Mouse (Mus musculus) adrenal gland, postnatal 0 days (tissue): Measurements from ENCODE around the gene Msmp. TPM values are rescaled to one million over a fixed set of nuclear protein-coding genes. Genes with fewer than 3 reads are reported as not detected.

Experiments
- microRNA-seq: library from miRNA; unstranded; fragments of <30 nt; microRNA quantifications from one replicate; pipeline ENCODE4, GENCODE M21; 2016; ENCODE audit warnings: borderline replicate concordance; ENCODE audit not compliant: insufficient number of aligned reads
- polyA plus RNA-seq: library from polyadenylated mRNA; unstranded; fragments of >200 nt; fragmentation: Nextera tagmentation; extraction: Ambion mirVana; gene quantifications from 2 replicates; pipeline ENCODE4 v1.2.1, GENCODE M21; 2015

Gene Msmp
- polyA plus RNA-seq: 1.9 and 2.8 TPM in 2 replicates

DNA sequence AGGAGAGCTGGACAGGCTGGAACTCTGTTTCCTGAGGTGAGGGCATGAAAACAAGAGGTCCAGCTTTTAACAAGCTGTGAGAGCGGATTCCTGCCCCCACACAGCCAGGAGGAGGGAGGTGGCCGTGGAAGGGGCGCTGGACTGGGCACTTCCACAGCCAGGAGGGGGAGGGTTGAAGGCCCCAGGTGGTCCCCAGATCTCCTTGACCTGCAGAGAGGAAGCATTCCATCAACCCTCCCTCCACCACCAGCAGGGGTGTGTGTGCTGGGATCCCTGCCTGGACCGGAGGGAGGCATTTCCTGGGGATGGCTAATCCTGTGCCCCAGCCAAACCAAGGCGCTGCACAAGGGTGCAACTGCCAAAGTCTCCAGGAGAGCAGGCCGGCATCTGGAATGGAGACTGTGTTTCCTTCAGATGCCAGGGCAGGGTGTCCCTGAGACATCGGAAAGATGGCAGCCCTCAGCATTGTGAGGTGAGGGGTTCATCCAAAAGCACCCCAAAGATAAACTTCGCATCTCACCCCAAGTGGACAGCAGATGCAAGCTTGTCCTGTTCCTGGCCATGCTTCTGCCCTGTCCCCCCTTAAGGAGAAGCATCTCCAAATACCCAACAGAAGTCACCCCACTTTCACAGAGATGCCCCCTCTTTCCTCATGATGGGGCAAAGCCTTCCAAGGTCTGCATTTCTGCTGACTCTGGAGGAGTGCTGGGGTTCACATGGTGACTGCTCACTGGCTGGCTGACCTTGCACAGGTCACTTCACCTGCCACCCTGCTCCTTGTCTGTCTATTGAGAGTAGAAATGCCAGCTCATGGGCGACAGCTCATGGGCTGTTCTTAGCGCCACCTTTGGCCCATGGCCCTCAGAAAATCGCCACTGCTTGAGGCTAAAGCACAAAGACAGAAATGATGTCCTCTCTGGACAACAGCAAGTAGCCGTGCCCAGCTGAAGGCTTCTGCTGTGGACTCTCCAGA is at the start of gene Msmp:
TSS of gene Msmp (minus strand) at position 51 of the 973 bp plus-strand sequence.

DNA sequence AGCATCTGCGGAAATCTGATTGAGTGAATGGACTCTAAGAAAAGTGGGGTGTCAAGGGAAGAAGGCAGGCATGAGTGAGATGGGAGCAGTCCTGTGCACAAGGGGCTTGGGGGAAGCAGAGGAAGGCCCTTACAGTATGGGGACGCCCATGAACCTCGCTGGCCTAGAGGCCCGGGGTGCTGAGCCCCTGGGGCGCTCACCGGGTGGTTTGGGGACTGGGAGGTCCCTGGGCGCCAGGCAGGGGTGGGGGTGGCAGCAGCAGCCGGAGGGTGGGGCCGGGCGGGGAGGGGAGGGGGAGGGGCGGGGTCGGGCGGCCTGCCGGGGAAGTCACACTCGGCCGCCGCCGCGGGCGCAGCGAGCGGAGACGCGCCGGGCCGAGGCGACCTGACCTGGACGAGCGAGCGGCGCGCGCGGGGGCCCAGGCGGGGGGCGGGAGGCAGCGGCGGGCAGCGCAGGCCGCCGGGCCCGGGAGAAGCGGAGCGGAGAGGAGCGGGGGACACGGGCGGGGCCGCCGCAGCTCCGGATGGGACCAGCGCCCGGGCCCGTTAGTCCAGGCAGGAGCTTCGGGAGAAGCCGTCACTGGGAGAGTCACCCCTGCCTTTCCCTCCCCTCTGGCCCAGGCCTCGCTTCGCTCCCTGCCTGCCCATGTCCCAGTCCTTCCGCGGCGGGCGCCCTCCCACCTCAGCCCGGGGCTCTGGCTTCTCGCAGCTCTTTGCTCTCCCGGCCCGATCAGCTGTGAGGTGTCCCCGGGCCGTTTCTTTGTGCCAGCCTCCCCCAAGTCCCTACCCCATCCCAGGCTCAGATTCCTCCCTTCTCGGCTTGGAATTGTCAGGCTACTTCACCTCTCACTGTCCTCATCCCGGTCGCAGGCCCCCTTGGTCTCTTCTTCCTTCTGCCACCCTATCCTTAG is 47.0 kb upstream of the Msmp start, which contains the start of gene Npr2:
TSS of gene Npr2 (plus strand) at position 890 of the 910 bp plus-strand sequence.

GRCm38 (mm10) chr4:43578376-43579204 is 5.7 kb downstream of the Msmp start, which contains the start of the genes Rgp1 and Gba2:
TSS of gene Rgp1 (plus strand) at chr4:43578715.
TSS of gene Gba2 (minus strand) at chr4:43578873.

DNA sequence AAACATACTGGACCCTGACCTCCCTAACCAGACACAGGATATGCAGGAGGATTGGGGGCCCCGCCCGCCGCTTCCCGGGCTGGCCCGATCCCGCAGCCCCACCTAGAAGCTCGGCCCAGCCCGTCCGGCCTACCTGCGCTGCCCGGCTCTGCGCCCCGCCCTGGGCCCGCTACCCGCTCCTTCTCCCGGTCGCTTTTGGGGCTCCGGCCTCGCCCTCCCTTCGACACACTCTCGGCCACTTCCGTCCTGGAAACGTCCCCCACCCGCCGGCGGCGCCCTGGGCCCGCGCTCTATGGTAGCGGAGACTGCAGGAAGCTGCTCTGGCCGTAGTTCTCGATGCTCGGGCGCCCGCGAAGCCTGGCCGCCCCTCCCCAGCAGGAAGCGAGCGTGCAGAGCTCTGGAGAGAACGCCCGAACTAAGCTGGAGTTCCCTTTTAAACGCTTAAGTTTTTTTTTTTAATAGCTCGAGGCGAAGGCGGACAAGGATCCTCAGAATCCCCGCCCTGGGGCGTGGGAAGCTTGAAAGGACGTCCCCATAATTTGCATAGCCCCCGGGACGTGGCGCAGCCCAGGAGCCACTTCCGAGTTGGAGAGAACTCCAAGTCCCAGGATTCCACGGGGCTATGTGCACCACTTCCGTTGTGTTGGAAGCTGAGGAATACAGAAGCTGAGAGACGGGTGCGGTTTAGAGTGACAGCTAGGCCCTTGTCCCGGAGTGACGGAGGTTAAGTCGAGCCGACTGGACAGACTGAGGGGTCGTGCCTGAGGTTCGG is 22.1 kb downstream of the Msmp start, which contains the start of the genes Creb3 and Tln1:
TSS of gene Creb3 (plus strand) at position 336 of the 772 bp plus-strand sequence.
TSS of gene Tln1 (minus strand) at position 695 of the 772 bp plus-strand sequence.

Small RNAs within 50 kb of the gene (microRNA-seq; reads per million reads assigned to microRNA genes)
- not detected for gene Gm25262

Other genes starting within 250 kb of the Msmp start
- gene Rusc2, start 202.5 kb downstream of the Msmp start, polyA plus RNA-seq: 14.3 and 18.3 TPM in 2 replicates
- gene Fam166b, start 155.4 kb downstream of the Msmp start, polyA plus RNA-seq: 0.11 and 0.55 TPM in 2 replicates
- 7.3 and 7.7 TPM in 2 replicates for gene Tesk1, start 142.6 kb downstream of the Msmp start, polyA plus RNA-seq
- gene Cd72, start 129.9 kb downstream of the Msmp start, polyA plus RNA-seq: 3.2 and 3.8 TPM in 2 replicates
- gene Sit1, start 100.8 kb downstream of the Msmp start, polyA plus RNA-seq: 0.41 TPM in 1 of 2 replicates, not detected in the other
- gene Ccdc107, start 91.6 kb downstream of the Msmp start, polyA plus RNA-seq: 127 and 185 TPM in 2 replicates
- gene Arhgef39, start 84.8 kb downstream of the Msmp start, polyA plus RNA-seq: 6.2 and 8.6 TPM in 2 replicates
- 2.2 and 3.2 TPM in 2 replicates for gene Car9, start 77.5 kb downstream of the Msmp start, polyA plus RNA-seq
- gene Tpm2, start 60.7 kb downstream of the Msmp start, polyA plus RNA-seq: 81.1 and 120 TPM in 2 replicates
- 167 and 207 TPM in 2 replicates for gene Creb3, start 22.2 kb downstream of the Msmp start, polyA plus RNA-seq
- 67.9 and 68.8 TPM in 2 replicates for gene Tln1, start 21.8 kb downstream of the Msmp start, polyA plus RNA-seq
- gene Rgp1, start 5.8 kb downstream of the Msmp start, polyA plus RNA-seq: 12.4 and 20.5 TPM in 2 replicates
- gene Gba2, start 5.6 kb downstream of the Msmp start, polyA plus RNA-seq: 9.6 and 13.0 TPM in 2 replicates
- 11.2 and 13.3 TPM in 2 replicates for gene Npr2, start 47.4 kb upstream of the Msmp start, polyA plus RNA-seq
- gene Spag8, start 69.1 kb upstream of the Msmp start, polyA plus RNA-seq: 0.72 and 0.92 TPM in 2 replicates
- 236 and 326 TPM in 2 replicates for gene Hint2, start 72.0 kb upstream of the Msmp start, polyA plus RNA-seq
- gene Tmem8b, start 84.5 kb upstream of the Msmp start, polyA plus RNA-seq: 3.6 and 4.9 TPM in 2 replicates
- gene Fam221b, start 84.7 kb upstream of the Msmp start, polyA plus RNA-seq: 2.9 and 3.1 TPM in 2 replicates
- not detected in 2 replicates for gene Olfr70, start 116.3 kb upstream of the Msmp start, polyA plus RNA-seq
- gene Olfr71, start 125.8 kb upstream of the Msmp start, polyA plus RNA-seq: not detected in 2 replicates
- 3.9 and 4.3 TPM in 2 replicates for gene Hrct1, start 142.7 kb upstream of the Msmp start, polyA plus RNA-seq
- 0.60 and 1.2 TPM in 2 replicates for gene Spaar, start 145.5 kb upstream of the Msmp start, polyA plus RNA-seq
- not detected in 2 replicates for gene Olfr159, start 186.5 kb upstream of the Msmp start, polyA plus RNA-seq
- not detected in 2 replicates for gene Olfr156, start 239.4 kb upstream of the Msmp start, polyA plus RNA-seq